Mouse (Mus musculus) kidney, embryonic 14.5 days (tissue): ENCODE data around the gene Prtg. TPM values are rescaled to one million over a fixed set of nuclear protein-coding genes. Genes with fewer than 3 reads are reported as not detected.

ENCODE experiments used
- ATAC-seq: fragments of 200-750 bp; cut with Nextera tagmentation; 2 replicates; pipeline ENCODE4 v1.8.0; 2017; ENCODE audit warnings: moderate number of reproducible peaks, mild to moderate bottlenecking, moderate TSS enrichment, moderate library complexity; ENCODE audit not compliant: low FRiP score, low TSS enrichment
- H3K27ac ChIP-seq: fragments of 300-500 bp; sonication (generic); 2 replicates; pipeline ENCODE4 v1.5.1; 2014; ENCODE audit warnings: low read depth, mild to moderate bottlenecking, low read length, moderate library complexity, mixed read lengths
- H3K27me3 ChIP-seq: fragments of 300-500 bp; sonication (generic); 2 replicates; pipeline ENCODE4 v1.6.1; 2014; ENCODE audit warnings: mild to moderate bottlenecking, low read length; ENCODE audit not compliant: control insufficient read depth, insufficient read depth
- H3K36me3 ChIP-seq: fragments of 300-500 bp; sonication (generic); 2 replicates; pipeline ENCODE4 v1.6.1; 2014; ENCODE audit warnings: low read length, mixed read lengths; ENCODE audit not compliant: control insufficient read depth, insufficient read depth
- H3K4me1 ChIP-seq: fragments of 300-500 bp; sonication (generic); 2 replicates; pipeline ENCODE4 v1.6.1; 2014; ENCODE audit warnings: low read length, mixed read lengths; ENCODE audit not compliant: control insufficient read depth, insufficient read depth
- H3K4me2 ChIP-seq: fragments of 300-500 bp; sonication (generic); replicated peaks from 2 replicates; pipeline ENCODE4 v1.6.1; 2014; ENCODE audit warnings: low read depth, mild to moderate bottlenecking, low read length
- H3K4me3 ChIP-seq: fragments of 300-500 bp; sonication (generic); 2 replicates; pipeline ENCODE4 v1.5.1; 2014; ENCODE audit warnings: mild to moderate bottlenecking, low read length
- H3K9ac ChIP-seq: fragments of 300-500 bp; sonication (generic); 2 replicates; pipeline ENCODE4 v1.6.1; 2014; ENCODE audit warnings: low read depth, mild to moderate bottlenecking, low read length, moderate library complexity
- H3K9me3 ChIP-seq: fragments of 300-500 bp; sonication (generic); 2 replicates; pipeline ENCODE4 v1.6.1; 2016; ENCODE audit warnings: low read length; ENCODE audit not compliant: control insufficient read depth
- WGBS: fragments of 180-500 bp; shearing (Covaris S2); extraction: QIAGEN DNeasy Blood & Tissue Kit; methylation state at CpG from one replicate; pipeline ENCODE4 v1.1.7; 2014; 5-methylcytosine and 5-hydroxymethylcytosine counted together
- polyA plus RNA-seq: library from polyadenylated mRNA; unstranded; fragments of >200 nt; fragmentation: Nextera tagmentation; extraction: Ambion mirVana; gene quantifications from 2 replicates; pipeline ENCODE4 v1.2.1, GENCODE M21; 2014

Gene Prtg
- polyA plus RNA-seq, 1 experiment from 2014 or later: 4.6 TPM

DNA sequence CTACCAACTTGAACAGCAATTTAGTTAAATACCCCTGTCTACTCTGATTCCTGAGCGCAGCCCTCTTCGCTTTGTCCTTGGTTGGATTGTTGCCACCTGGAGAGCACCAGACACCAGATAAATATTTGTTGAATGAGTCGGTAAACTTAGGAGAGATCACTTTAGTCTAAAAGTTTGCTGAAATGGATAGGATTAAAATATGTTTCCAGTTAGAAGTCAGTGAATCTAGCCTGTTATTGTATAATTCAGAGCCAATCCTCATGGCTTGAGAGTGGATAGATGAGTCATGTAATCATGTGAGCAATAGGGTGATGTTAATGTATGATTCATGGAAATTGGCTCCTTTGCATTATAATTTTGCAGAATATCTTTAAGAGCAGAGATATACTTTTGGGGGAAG is 31.6 kb downstream of the Prtg start:
- H3K36me3 ChIP-seq: no peaks in the 10 kb centered on the region; the same call in 1 of the 2 replicates
- 47% methylated on average over 3 of the region's 3 CpGs for WGBS
- peaks cover 32% of the 10 kb centered on the region; the same call in 1 of the 2 replicates for H3K4me1 ChIP-seq
- no peak for ATAC-seq
- H3K27me3 ChIP-seq: no peaks in the 10 kb centered on the region
- H3K9ac ChIP-seq: no peak overlapping the region
- no peak overlapping the region for H3K27ac ChIP-seq
- H3K9me3 ChIP-seq: no peaks in the 10 kb centered on the region
- no peak overlapping the region for H3K4me2 ChIP-seq
- no peak overlapping the region for H3K4me3 ChIP-seq

DNA sequence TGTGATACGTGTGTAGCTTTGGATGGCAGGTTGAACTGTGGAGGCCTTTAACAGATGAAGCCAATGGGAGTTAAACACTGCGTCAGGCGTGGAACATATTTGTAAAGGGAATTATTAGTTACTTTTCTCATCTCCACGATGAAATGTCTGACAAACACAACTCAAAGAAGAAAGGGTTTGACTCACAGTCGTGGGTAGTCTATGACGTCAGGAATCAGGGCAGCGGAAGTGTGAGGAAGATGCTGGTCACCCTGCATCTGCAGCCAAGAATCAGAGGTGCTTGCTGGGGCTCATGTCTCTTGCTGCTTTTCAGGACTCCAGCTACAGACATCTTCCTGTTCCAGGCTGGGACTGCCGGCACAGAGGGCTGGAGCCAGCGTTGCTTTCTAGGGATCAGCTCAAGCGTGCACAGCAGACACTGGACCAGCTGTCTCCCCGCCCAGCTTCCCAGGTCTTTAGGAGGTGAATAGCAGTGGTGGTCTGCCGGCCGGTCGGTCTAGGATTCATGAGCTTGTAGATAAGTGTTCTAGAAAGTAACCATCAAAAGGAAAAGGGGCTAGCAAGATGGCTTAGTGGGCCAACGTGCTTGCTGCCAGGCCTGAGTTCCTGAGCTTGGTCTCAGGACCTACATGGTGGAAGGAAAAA is 32.8 kb downstream of the Prtg start:
- Histone ChIP-seq H3K27me3 (no peaks in the 10 kb centered on the region), H3K4me1 (peaks cover 26% of the 10 kb centered on the region; the same call in 1 of the 2 replicates), H3K9me3 (no peaks in the 10 kb centered on the region), H3K4me3 (no peak overlapping the region), H3K27ac (no peak overlapping the region), H3K4me2 (no peak overlapping the region), H3K36me3 (no peaks in the 10 kb centered on the region; the same call in 1 of the 2 replicates), H3K9ac (no peak overlapping the region)
- WGBS: 83% methylated on average over 15 of the region's 15 CpGs
- no peak for ATAC-seq

DNA sequence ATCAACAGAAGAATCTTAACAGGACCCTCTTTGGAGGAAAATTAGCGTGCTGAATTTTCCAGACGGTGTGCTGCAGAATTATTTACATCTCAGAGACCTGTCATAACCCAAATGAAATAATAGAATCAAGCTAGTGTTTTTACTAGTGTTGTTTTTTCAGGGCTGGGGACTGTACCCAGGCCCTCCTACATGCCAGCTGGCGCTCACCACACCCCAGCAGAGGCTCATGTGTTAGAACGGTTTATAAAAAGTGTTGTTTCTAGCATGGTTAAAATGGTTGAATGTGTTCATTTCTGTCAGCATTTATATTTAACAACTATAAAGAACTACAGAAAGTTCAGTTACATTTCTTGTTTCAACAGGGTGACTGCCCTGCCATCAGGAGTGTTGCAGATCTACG is 37.8 kb downstream of the Prtg start:
- no peaks in the 10 kb centered on the region for H3K4me1 ChIP-seq
- H3K4me2 ChIP-seq: no peak overlapping the region
- no peak overlapping the region for H3K9ac ChIP-seq
- ATAC-seq: no peak
- no peaks in the 10 kb centered on the region for H3K27me3 ChIP-seq
- no peak overlapping the region for H3K27ac ChIP-seq
- H3K4me3 ChIP-seq: no peak overlapping the region
- H3K9me3 ChIP-seq: no peaks in the 10 kb centered on the region
- peaks cover 14% of the 10 kb centered on the region; the same call in 1 of the 2 replicates for H3K36me3 ChIP-seq
- WGBS: 89% methylated on average over 5 of the region's 5 CpGs

DNA sequence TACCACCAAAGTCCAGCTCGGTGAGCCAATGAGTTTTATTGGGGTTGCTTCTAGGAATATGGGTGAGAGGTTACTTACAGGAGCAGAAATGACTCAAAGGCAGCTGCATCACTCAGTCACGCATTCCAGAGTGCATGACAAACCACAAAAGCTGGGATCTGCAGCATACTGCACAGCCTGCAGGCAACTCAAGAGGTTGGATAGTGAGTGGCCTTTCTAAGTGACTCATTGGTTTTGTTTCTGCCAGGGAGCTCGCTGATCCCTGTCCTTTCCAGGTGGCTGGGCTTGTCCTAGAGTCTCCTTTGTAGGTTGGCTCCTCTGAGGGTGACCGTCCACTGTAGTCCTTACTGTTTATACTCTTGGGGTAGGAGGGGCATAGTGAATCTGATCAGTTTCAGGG is 39.5 kb downstream of the Prtg start:
- H3K27me3 ChIP-seq: no peaks in the 10 kb centered on the region
- no peaks in the 10 kb centered on the region for H3K9me3 ChIP-seq
- no peak overlapping the region for H3K4me2 ChIP-seq
- no peak overlapping the region for H3K4me3 ChIP-seq
- H3K27ac ChIP-seq: no peak overlapping the region
- no peak for ATAC-seq
- H3K4me1 ChIP-seq: no peaks in the 10 kb centered on the region
- peaks cover 20% of the 10 kb centered on the region; the same call in 1 of the 2 replicates for H3K36me3 ChIP-seq
- no peak overlapping the region for H3K9ac ChIP-seq
- WGBS: 70% methylated on average over 4 of the region's 4 CpGs

DNA sequence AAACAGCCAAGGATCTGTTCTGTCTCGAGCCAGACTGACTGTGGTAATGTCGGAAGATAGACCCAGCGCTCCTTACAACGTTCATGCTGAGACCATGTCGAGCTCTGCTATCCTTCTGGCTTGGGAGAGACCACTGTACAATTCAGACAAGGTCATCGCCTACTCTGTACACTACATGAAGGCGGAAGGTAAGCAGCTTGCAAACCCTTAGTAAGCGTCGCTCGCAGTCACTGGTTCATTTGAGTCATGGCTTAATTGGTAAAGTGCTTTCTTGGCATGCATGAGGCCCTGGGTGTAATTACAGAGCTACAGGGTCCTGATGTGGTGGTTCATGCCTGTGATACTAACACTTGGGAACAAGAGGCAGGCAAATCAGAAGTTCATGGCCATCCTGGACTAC is 44.9 kb downstream of the Prtg start:
- 96% methylated on average over 10 of the region's 10 CpGs for WGBS
- no peaks in the 10 kb centered on the region for H3K4me1 ChIP-seq
- no peak overlapping the region for H3K27ac ChIP-seq
- H3K27me3 ChIP-seq: no peaks in the 10 kb centered on the region
- H3K9me3 ChIP-seq: no peaks in the 10 kb centered on the region
- H3K36me3 ChIP-seq: peaks cover 28% of the 10 kb centered on the region
- no peak overlapping the region for H3K9ac ChIP-seq
- no peak for ATAC-seq
- H3K4me3 ChIP-seq: no peak overlapping the region
- H3K4me2 ChIP-seq: no peak overlapping the region

DNA sequence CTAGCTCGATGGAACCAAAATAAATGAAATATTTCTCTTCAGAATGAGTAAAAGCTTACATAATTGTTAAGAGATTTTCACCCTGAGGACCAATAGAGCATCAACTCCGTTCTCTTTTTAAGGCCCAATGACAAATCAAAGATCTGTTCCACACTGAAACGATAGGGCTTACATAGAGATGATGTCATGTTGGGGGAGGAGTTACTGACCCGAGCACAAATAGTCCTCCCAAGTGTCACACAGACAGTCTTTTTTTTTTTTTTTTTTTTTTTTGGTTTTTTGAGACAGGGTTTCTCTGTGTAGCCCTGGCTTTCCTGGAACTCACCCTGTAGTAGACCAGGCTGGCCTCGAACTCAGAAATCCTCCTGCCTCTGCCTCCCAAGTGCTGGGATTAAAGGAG is 45.3 kb downstream of the Prtg start:
- H3K27ac ChIP-seq: no peak overlapping the region
- H3K4me1 ChIP-seq: no peaks in the 10 kb centered on the region
- H3K4me2 ChIP-seq: no peak overlapping the region
- H3K9ac ChIP-seq: no peak overlapping the region
- 89% methylated on average over 5 of the region's 5 CpGs for WGBS
- peaks cover 28% of the 10 kb centered on the region for H3K36me3 ChIP-seq
- H3K9me3 ChIP-seq: no peaks in the 10 kb centered on the region
- H3K27me3 ChIP-seq: no peaks in the 10 kb centered on the region
- ATAC-seq: no peak
- no peak overlapping the region for H3K4me3 ChIP-seq

DNA sequence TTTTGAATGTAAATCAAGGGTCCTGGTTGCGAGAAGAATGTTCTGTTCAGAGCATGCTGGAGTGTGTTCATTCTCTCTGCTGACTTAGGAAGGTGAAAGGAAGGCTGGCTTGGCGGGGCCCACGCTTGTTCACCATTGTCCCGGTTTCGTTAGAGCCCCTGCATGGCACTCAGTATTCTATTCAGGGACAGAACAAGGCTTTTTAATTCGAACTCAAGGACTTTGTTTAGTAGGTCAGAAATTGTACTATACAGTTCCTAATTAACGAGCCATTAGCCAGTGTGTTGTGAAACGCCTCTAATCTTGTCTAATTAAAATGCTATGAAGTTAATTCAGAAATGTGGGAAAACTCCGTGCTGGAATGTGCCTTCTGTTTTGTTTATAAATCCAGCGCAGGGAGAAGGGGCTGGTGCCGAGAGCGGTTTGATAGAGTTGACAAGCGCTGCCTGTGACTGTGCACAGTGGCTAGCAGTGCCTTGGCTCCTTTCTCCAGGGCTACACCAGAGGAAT is 47.1 kb downstream of the Prtg start:
- Histone ChIP-seq H3K9ac (no peak overlapping the region), H3K36me3 (peaks cover 23% of the 10 kb centered on the region), H3K4me1 (no peaks in the 10 kb centered on the region), H3K4me2 (no peak overlapping the region), H3K4me3 (no peak overlapping the region), H3K27me3 (no peaks in the 10 kb centered on the region), H3K27ac (no peak overlapping the region), H3K9me3 (no peaks in the 10 kb centered on the region)
- ATAC-seq: no peak
- 77% methylated on average over 13 of the region's 13 CpGs for WGBS

DNA sequence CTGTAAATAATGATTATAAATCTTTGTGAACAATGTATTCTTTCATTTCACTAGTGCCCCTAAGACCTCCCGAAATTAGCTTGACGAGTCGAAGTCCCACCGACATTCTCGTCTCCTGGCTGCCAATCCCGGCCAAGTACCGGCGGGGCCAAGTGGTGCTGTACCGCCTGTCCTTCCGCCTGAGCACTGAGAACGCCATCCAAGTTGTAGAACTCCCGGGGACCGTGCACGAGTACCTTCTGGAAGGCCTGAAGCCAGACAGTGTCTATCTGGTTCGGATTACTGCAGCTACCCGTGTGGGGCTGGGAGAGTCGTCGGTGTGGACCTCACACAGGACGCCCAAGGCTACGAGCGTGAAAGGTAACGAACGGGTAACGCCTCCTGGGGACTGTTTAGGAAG is 50.0 kb downstream of the Prtg start:
- H3K9me3 ChIP-seq: no peaks in the 10 kb centered on the region
- WGBS: 93% methylated on average over 24 of the region's 24 CpGs
- H3K27me3 ChIP-seq: no peaks in the 10 kb centered on the region
- no peak overlapping the region for H3K4me2 ChIP-seq
- ATAC-seq: no peak
- H3K36me3 ChIP-seq: peaks cover 11% of the 10 kb centered on the region
- no peak overlapping the region for H3K27ac ChIP-seq
- H3K4me3 ChIP-seq: no peak overlapping the region
- no peaks in the 10 kb centered on the region for H3K4me1 ChIP-seq
- H3K9ac ChIP-seq: no peak overlapping the region

DNA sequence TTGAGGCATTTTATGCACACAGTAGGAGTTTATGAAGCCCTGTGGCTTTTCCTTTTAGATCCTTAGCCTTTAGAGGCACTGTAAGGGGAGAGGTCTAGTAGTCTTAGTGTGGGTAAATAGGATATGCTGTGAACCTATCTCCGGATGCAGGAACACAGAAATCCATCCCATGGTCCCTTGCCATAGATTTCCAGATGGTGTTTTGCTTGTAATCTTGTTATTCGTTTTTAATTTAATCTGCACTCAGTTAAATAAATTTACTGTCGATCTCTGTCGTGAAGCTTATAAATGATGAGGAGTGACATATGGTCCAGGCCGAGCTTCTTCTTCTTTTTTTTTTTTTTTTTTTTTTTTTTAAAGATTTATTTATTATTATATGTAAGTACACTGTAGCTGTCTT is 54.1 kb downstream of the Prtg start:
- no peak for ATAC-seq
- H3K4me2 ChIP-seq: no peak overlapping the region
- H3K9me3 ChIP-seq: no peaks in the 10 kb centered on the region
- no peaks in the 10 kb centered on the region for H3K4me1 ChIP-seq
- 71% methylated on average over 5 of the region's 5 CpGs for WGBS
- H3K27me3 ChIP-seq: no peaks in the 10 kb centered on the region
- no peak overlapping the region for H3K27ac ChIP-seq
- H3K4me3 ChIP-seq: no peak overlapping the region
- peaks cover 6% of the 10 kb centered on the region; the same call in 1 of the 2 replicates for H3K36me3 ChIP-seq
- no peak overlapping the region for H3K9ac ChIP-seq
